Mouse (Mus musculus) erythroblast, adult 5-6 weeks (primary cell): Measurements from ENCODE around the gene Nfkbil1. TPM values are rescaled to one million over a fixed set of nuclear protein-coding genes. Genes with fewer than 3 reads are reported as not detected.

Experiments
- ATAC-seq: replicated peaks from 2 replicates; pipeline ENCODE4 v1.8.0; 2016; ENCODE audit warnings: moderate number of reproducible peaks, mild to moderate bottlenecking, moderate TSS enrichment, inconsistent platforms; ENCODE audit not compliant: poor library complexity, low FRiP score, severe bottlenecking
- total RNA-seq, 2 experiments: library from RNA; stranded (forward) in 1 of 2; stranded (reverse) in 1 of 2; fragments of 150-400 nt in 1 of 2; fragments of 200-764, 138-1000 nt in 1 of 2; gene quantifications; 2 replicates each; pipeline versions ENCODE4 v1.2.3 to v1.2.4; 2015 to 2017; ENCODE audit warnings: low replicate concordance in 2 of 2

Nfkbil1 gene
- total RNA-seq, 2 experiments from 2014 or later: 0.58 to 2.2 TPM

GRCm38 (mm10) chr17:35210593-35210992 lies 25.0 kb downstream of the Nfkbil1 start:
- no peak for ATAC-seq

- no peak for ATAC-seq
Observed at GRCm38 (mm10) chr17:35209785-35210535, 25.6 kb downstream of the Nfkbil1 start.

GRCm38 (mm10) chr17:35205380-35205769 lies 30.2 kb downstream of the Nfkbil1 start:
- ATAC-seq: no peak

- no peak for ATAC-seq
Observed at GRCm38 (mm10) chr17:35204494-35205379, 30.9 kb downstream of the Nfkbil1 start, which contains the start of gene Lta. Gene Lta (minus strand): TSS chr17:35205351.

- ATAC-seq: no peak
Observed at GRCm38 (mm10) chr17:35202442-35202841, 33.1 kb downstream of the Nfkbil1 start.

- no peak for ATAC-seq
Observed at GRCm38 (mm10) chr17:35201787-35202186, 33.8 kb downstream of the Nfkbil1 start, which contains the start of gene Tnf. Gene Tnf (minus strand): TSS chr17:35202007.

GRCm38 (mm10) chr17:35201128-35201527 lies 34.5 kb downstream of the Nfkbil1 start:
- ATAC-seq: no peak

- ATAC-seq: no peak
Observed at GRCm38 (mm10) chr17:35200398-35200797, 35.2 kb downstream of the Nfkbil1 start.

- no peak for ATAC-seq
Observed at GRCm38 (mm10) chr17:35198946-35199345, 36.6 kb downstream of the Nfkbil1 start.

- ATAC-seq: no peak
Observed at GRCm38 (mm10) chr17:35198029-35198428, 37.6 kb downstream of the Nfkbil1 start.

GRCm38 (mm10) chr17:35197126-35197525 lies 38.5 kb downstream of the Nfkbil1 start:
- ATAC-seq: no peak

- no peak for ATAC-seq
Observed at GRCm38 (mm10) chr17:35196321-35196641, 39.3 kb downstream of the Nfkbil1 start.

- ATAC-seq: peak; percentile 85
Observed at GRCm38 (mm10) chr17:35195631-35196320, 39.8 kb downstream of the Nfkbil1 start.

- no peak for ATAC-seq
Observed at GRCm38 (mm10) chr17:35194844-35195630, 40.6 kb downstream of the Nfkbil1 start.

GRCm38 (mm10) chr17:35193881-35194843 lies 41.4 kb downstream of the Nfkbil1 start, which contains the start of gene Ltb:
Gene Ltb (plus strand): TSS chr17:35194439.
- ATAC-seq: no peak

GRCm38 (mm10) chr17:35192924-35193323 lies 42.7 kb downstream of the Nfkbil1 start:
- no peak for ATAC-seq

GRCm38 (mm10) chr17:35191723-35192122 lies 43.9 kb downstream of the Nfkbil1 start:
- ATAC-seq: no peak

- ATAC-seq: no peak
Observed at GRCm38 (mm10) chr17:35190096-35190495, 45.5 kb downstream of the Nfkbil1 start.
